Mouse (Mus musculus): ENCODE data around the gene Tenm1. TPM values are rescaled to one million over a fixed set of nuclear protein-coding genes. Genes with fewer than 3 reads are reported as not detected.
A peak's percentile ranks its signal among the peaks of the same experiment; 100 is the strongest.

Tenm1 gene
- polyA plus RNA-seq, 1 experiment from 2014 or later = 1.3 TPM

DNA sequence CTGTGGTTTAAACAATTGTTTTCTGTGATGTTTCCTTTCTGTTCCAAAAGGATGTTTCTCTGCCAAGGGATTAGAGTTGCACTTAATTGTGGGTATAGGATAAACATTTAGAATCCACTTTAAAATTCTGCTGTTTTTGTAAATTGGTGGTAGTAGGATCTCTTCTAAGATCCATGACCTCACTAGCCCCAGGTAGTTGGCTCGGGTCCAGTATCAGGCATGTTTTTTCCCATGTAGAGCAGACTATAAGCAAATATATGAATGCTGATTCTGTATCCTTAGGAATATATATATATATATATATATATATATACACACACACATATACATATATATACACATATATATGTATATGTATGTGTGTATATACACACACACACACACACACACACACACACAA is 567.2 kb downstream of the Tenm1 start:
- no peaks in the 10 kb centered on the region for H3K9me3 ChIP-seq
- 90% methylated on average over 1 of the region's 1 CpGs for WGBS
- no peaks in the 10 kb centered on the region for H3K36me3 ChIP-seq
- no peak overlapping the region for H3K4me2 ChIP-seq
- no peaks in the 10 kb centered on the region for H3K4me1 ChIP-seq (replicated peaks)
- no peak overlapping the region for H3K9ac ChIP-seq (replicated peaks)
- H3K4me3 ChIP-seq (replicated peaks) = no peak overlapping the region
- no peaks in the 10 kb centered on the region for H3K27me3 ChIP-seq
- ATAC-seq (ENCODE audit: insufficient number of reproducible peaks, insufficient read depth, low FRiP score, low TSS enrichment, low read depth) = no peak
- H3K27ac ChIP-seq = no peak overlapping the region

DNA sequence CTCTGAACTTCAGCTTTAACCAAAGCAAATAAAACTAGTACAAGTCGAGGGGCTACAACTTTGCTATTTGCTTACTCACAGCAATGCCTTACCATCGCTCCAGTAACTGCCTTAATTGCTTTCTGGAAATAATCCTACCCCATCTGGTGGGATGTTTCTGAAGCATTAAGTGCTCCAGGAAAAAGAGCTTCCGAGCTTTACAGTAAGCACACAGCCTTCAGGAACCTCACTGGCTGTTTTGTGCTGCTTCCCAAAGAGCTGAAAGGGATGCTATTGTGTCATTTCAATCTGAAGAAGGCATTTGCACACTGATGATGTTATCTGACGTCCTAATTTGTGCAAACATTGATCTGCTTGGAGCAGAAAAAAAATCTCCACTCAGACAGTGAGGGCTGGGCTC is 647.4 kb downstream of the Tenm1 start:
- ATAC-seq (ENCODE audit: insufficient number of reproducible peaks, insufficient read depth, low FRiP score, low TSS enrichment, low read depth) = no peak
- H3K4me2 ChIP-seq = no peak overlapping the region
- no peak overlapping the region for H3K27ac ChIP-seq
- H3K9me3 ChIP-seq = no peaks in the 10 kb centered on the region
- H3K4me1 ChIP-seq (replicated peaks) = no peaks in the 10 kb centered on the region
- 62% methylated on average over 4 of the region's 4 CpGs for WGBS
- H3K4me3 ChIP-seq (replicated peaks) = no peak overlapping the region
- H3K27me3 ChIP-seq = no peaks in the 10 kb centered on the region
- H3K36me3 ChIP-seq = no peaks in the 10 kb centered on the region
- H3K9ac ChIP-seq (replicated peaks) = no peak overlapping the region

- no peaks in the 10 kb centered on the region for H3K36me3 ChIP-seq
- H3K4me2 ChIP-seq = no peak overlapping the region
- H3K27me3 ChIP-seq = no peaks in the 10 kb centered on the region
- H3K4me3 ChIP-seq (replicated peaks) = no peak overlapping the region
- H3K9ac ChIP-seq (replicated peaks) = no peak overlapping the region
- no peak for ATAC-seq (ENCODE audit: insufficient number of reproducible peaks, insufficient read depth, low FRiP score, low TSS enrichment, low read depth)
- 81% methylated on average over 3 of the region's 3 CpGs for WGBS
- no peak overlapping the region for H3K27ac ChIP-seq
- no peaks in the 10 kb centered on the region for H3K4me1 ChIP-seq (replicated peaks)
- H3K9me3 ChIP-seq = no peaks in the 10 kb centered on the region
Measured at GRCm38 (mm10) chrX:42718078-42718785, 710.7 kb downstream of the Tenm1 start.

GRCm38 (mm10) chrX:42700291-42700690 is 728.6 kb downstream of the Tenm1 start:
- no peaks in the 10 kb centered on the region for H3K9me3 ChIP-seq
- no peak overlapping the region for H3K27ac ChIP-seq

DNA sequence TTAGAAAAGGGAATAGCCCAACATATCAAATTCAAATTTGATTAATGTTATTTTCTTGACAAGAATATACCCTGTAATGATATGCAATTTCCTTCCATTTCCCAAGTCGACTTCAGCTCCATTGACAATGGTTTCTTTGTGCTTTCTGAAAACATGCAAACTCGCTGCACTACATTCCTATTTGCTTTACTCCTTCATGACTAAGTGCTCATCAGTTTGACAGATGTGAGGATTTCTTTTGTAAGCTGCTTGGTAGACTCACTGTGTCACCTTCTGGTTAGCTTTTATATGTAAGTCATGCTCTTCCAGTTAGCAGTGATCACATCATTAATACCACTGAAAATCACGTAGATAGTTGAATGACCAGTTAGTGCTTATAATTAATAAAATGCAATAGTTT is 781.8 kb downstream of the Tenm1 start:
- H3K4me3 ChIP-seq (replicated peaks) = no peak overlapping the region
- WGBS = 77% methylated on average over 3 of the region's 3 CpGs

More at GRCm38 (mm10) chrX:42700291-42700690, 728.6 kb downstream of the Tenm1 start:
- H3K4me2 ChIP-seq = no peak overlapping the region
- no peaks in the 10 kb centered on the region for H3K36me3 ChIP-seq
- ATAC-seq (ENCODE audit: insufficient number of reproducible peaks, insufficient read depth, low FRiP score, low TSS enrichment, low read depth) = no peak
- no peaks in the 10 kb centered on the region for H3K4me1 ChIP-seq (replicated peaks)
- 59% methylated on average over 3 of the region's 3 CpGs for WGBS
- H3K9ac ChIP-seq (replicated peaks) = no peak overlapping the region
- no peak overlapping the region for H3K4me3 ChIP-seq (replicated peaks)
- no peaks in the 10 kb centered on the region for H3K27me3 ChIP-seq

GRCm38 (mm10) chrX:42580521-42580920 is 848.4 kb downstream of the Tenm1 start:
- Histone ChIP-seq H3K4me1 (replicated peaks) (no peaks in the 10 kb centered on the region), H3K27ac (no peak overlapping the region), H3K36me3 (no peaks in the 10 kb centered on the region), H3K9me3 (no peaks in the 10 kb centered on the region), H3K4me2 (no peak overlapping the region), H3K27me3 (no peaks in the 10 kb centered on the region), H3K4me3 (replicated peaks) (no peak overlapping the region), H3K9ac (replicated peaks) (no peak overlapping the region)
- WGBS = 68% methylated on average over 2 of the region's 2 CpGs
- no peak for ATAC-seq (ENCODE audit: insufficient number of reproducible peaks, insufficient read depth, low FRiP score, low TSS enrichment, low read depth)

More for the DNA sequence above, 781.8 kb downstream of the Tenm1 start:
- H3K9ac ChIP-seq (replicated peaks) = no peak overlapping the region
- H3K4me1 ChIP-seq (replicated peaks) = no peaks in the 10 kb centered on the region
- H3K27ac ChIP-seq = no peak overlapping the region
- H3K36me3 ChIP-seq = no peaks in the 10 kb centered on the region
- H3K4me2 ChIP-seq = no peak overlapping the region
- H3K9me3 ChIP-seq = no peaks in the 10 kb centered on the region
- no peak for ATAC-seq (ENCODE audit: insufficient number of reproducible peaks, insufficient read depth, low FRiP score, low TSS enrichment, low read depth)
- H3K27me3 ChIP-seq = no peaks in the 10 kb centered on the region

DNA sequence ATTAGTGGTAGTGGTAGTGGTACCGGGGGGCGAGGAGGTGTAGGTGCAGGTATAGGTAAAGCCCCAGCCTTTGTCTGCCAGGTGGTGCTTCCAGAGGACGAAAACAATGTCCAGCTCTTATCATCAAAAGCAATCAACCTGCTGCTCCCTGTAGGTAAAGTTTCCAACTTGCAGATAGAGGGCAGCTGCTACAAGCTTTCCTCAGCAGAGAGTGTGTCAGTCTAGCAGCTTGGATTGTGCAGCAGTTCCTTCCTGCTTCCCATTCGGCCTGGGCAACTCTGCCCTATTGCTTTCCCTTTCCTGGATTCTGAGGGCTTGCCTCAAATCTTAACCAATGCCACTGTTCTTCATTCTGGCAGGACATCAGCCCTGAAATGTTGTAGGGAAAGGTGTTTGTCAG is 870.2 kb downstream of the Tenm1 start:
- H3K4me1 ChIP-seq (replicated peaks) = no peaks in the 10 kb centered on the region
- no peaks in the 10 kb centered on the region for H3K36me3 ChIP-seq
- WGBS = 71% methylated on average over 4 of the region's 4 CpGs
- no peak overlapping the region for H3K4me3 ChIP-seq (replicated peaks)
- no peak overlapping the region for H3K27ac ChIP-seq
- H3K9me3 ChIP-seq = no peaks in the 10 kb centered on the region
- no peak for ATAC-seq (ENCODE audit: insufficient number of reproducible peaks, insufficient read depth, low FRiP score, low TSS enrichment, low read depth)
- H3K27me3 ChIP-seq = no peaks in the 10 kb centered on the region
- H3K4me2 ChIP-seq = no peak overlapping the region
- H3K9ac ChIP-seq (replicated peaks) = no peak overlapping the region

DNA sequence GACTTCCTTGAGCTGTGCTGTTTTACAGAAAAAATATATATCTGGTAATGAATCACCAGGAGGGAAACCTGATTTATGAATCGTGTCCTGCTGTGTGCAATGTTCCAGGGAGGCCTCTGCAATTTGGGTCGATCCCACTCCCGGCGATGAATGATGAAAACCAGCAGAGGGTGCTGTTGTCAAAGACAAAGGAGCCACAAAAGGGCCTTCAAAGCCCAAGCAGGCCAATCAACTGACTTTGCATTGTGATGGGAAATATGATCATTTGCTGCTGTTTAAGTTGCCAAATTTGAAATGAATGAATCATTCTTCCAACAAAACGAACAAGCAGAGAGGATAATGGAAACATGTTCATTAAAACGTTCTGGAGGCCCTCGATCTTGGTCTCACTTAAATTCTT is 871.6 kb downstream of the Tenm1 start:
- no peaks in the 10 kb centered on the region for H3K4me1 ChIP-seq (replicated peaks)
- H3K4me3 ChIP-seq (replicated peaks) = no peak overlapping the region
- H3K9me3 ChIP-seq = no peaks in the 10 kb centered on the region
- WGBS = 32% methylated on average over 7 of the region's 7 CpGs
- no peak for ATAC-seq (ENCODE audit: insufficient number of reproducible peaks, insufficient read depth, low FRiP score, low TSS enrichment, low read depth)
- no peak overlapping the region for H3K27ac ChIP-seq
- no peak overlapping the region for H3K9ac ChIP-seq (replicated peaks)
- no peaks in the 10 kb centered on the region for H3K36me3 ChIP-seq
- H3K4me2 ChIP-seq = no peak overlapping the region
- no peaks in the 10 kb centered on the region for H3K27me3 ChIP-seq

DNA sequence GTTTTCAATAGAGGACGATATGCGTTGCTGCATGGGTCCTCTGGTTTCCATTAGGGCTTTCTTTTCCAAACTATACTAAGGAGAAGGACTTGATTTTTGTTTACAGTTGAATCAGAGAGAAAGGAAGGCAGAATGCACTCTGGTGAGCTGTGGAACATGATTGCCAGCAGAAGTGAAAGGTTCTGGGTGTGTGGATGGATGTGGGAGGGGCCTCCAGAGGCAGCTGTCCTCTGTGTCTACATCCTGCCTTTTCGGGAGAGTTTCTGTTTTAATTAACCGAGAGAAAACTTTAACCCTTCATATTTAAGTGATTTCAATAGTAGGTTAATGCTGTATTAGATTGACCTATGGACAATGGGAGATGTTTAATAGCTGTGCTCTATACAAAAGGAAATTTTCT is 880.4 kb downstream of the Tenm1 start:
- no peak overlapping the region for H3K27ac ChIP-seq
- H3K27me3 ChIP-seq = no peaks in the 10 kb centered on the region
- no peak overlapping the region for H3K4me3 ChIP-seq (replicated peaks)
- H3K4me1 ChIP-seq (replicated peaks) = no peaks in the 10 kb centered on the region
- no peaks in the 10 kb centered on the region for H3K9me3 ChIP-seq
- H3K36me3 ChIP-seq = no peaks in the 10 kb centered on the region
- H3K4me2 ChIP-seq = no peak overlapping the region
- no peak for ATAC-seq (ENCODE audit: insufficient number of reproducible peaks, insufficient read depth, low FRiP score, low TSS enrichment, low read depth)
- H3K9ac ChIP-seq (replicated peaks) = no peak overlapping the region
- WGBS = 68% methylated on average over 4 of the region's 4 CpGs

- Histone ChIP-seq H3K36me3 (no peaks in the 10 kb centered on the region), H3K9me3 (no peaks in the 10 kb centered on the region), H3K27me3 (no peaks in the 10 kb centered on the region), H3K4me1 (replicated peaks) (no peaks in the 10 kb centered on the region), H3K4me2 (no peak overlapping the region), H3K4me3 (replicated peaks) (no peak overlapping the region), H3K9ac (replicated peaks) (no peak overlapping the region), H3K27ac (no peak overlapping the region)
- 94% methylated on average over 1 of the region's 1 CpGs for WGBS
- ATAC-seq (ENCODE audit: insufficient number of reproducible peaks, insufficient read depth, low FRiP score, low TSS enrichment, low read depth) = no peak
Measured at GRCm38 (mm10) chrX:42545076-42545475, 883.9 kb downstream of the Tenm1 start.

DNA sequence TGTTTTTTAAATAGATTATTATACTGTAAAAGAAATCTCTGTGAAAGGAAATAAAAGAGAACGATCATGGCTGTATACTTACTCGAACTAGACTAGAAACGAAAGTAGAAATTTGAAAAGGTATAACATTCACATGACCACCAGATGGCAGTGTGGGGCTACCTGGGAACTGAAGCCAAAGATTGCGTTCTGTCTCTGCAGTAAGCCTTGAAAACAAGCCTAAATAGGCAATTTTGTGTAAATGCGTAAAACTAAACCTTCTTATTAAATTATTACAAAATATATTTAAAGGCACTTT is 888.2 kb downstream of the Tenm1 start:
- H3K4me3 ChIP-seq (replicated peaks) = no peak overlapping the region
- H3K36me3 ChIP-seq = no peaks in the 10 kb centered on the region
- ATAC-seq (ENCODE audit: insufficient number of reproducible peaks, insufficient read depth, low FRiP score, low TSS enrichment, low read depth) = no peak
- peak overlapping the region; percentile 39 for H3K4me2 ChIP-seq
- H3K27me3 ChIP-seq = no peaks in the 10 kb centered on the region
- H3K9me3 ChIP-seq = no peaks in the 10 kb centered on the region
- 40% methylated on average over 5 of the region's 5 CpGs for WGBS
- no peak overlapping the region for H3K27ac ChIP-seq
- H3K4me1 ChIP-seq (replicated peaks) = no peaks in the 10 kb centered on the region
- H3K9ac ChIP-seq (replicated peaks) = no peak overlapping the region

DNA sequence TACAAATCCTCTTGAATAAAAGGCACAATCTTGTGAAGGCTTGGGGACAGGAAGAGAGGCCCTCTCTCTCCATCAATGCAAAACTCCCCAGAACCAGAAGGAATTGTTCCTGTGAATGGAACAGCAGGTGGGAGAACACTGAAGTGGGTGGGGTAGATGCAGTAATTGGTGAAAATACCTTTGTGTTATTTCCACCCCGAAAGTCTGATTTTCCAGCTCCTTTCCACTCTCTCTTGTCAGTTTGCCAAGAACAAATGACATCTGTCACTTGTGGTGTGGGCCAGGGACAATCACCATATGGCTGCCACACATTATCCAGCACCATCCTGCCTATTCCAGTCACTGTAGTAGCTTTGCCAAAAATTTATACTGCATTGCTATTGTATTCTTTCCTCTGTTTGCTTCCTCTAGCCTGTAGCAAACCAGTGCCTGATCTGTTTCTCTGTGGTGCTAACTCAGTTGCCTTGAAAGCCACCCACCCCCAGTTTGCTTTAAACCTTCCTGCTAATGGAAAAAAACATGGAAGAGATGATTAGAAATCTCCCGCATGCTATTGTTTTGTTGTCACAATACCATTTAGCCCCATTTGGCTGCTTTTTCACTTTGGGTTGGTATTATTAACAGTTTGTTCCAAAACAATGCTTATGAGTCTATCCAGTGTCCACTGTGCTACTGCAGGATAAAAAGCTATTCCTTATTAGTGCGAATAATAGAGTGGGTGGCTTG is 888.7 kb downstream of the Tenm1 start:
- H3K36me3 ChIP-seq = no peaks in the 10 kb centered on the region
- no peaks in the 10 kb centered on the region for H3K4me1 ChIP-seq (replicated peaks)
- H3K9ac ChIP-seq (replicated peaks) = no peak overlapping the region
- ATAC-seq (ENCODE audit: insufficient number of reproducible peaks, insufficient read depth, low FRiP score, low TSS enrichment, low read depth) = no peak
- no peaks in the 10 kb centered on the region for H3K9me3 ChIP-seq
- 43% methylated on average over 3 of the region's 3 CpGs for WGBS
- no peak overlapping the region for H3K4me3 ChIP-seq (replicated peaks)
- H3K27ac ChIP-seq = no peak overlapping the region
- no peaks in the 10 kb centered on the region for H3K27me3 ChIP-seq
- H3K4me2 ChIP-seq = peak overlapping the region; percentile 39
